Mouse (Mus musculus) CD8-positive naive resting alpha-beta T cell, adult 57 days (primary cell): ENCODE data around the gene Abi1. TPM values are rescaled to one million over a fixed set of nuclear protein-coding genes. Genes with fewer than 3 reads are reported as not detected.

Experiments
- total RNA-seq: library from RNA; stranded (reverse); gene quantifications from one replicate; pipeline ENCODE4 v1.2.4, GENCODE M21; 2023

The Abi1 gene
- 168 TPM for total RNA-seq

DNA sequence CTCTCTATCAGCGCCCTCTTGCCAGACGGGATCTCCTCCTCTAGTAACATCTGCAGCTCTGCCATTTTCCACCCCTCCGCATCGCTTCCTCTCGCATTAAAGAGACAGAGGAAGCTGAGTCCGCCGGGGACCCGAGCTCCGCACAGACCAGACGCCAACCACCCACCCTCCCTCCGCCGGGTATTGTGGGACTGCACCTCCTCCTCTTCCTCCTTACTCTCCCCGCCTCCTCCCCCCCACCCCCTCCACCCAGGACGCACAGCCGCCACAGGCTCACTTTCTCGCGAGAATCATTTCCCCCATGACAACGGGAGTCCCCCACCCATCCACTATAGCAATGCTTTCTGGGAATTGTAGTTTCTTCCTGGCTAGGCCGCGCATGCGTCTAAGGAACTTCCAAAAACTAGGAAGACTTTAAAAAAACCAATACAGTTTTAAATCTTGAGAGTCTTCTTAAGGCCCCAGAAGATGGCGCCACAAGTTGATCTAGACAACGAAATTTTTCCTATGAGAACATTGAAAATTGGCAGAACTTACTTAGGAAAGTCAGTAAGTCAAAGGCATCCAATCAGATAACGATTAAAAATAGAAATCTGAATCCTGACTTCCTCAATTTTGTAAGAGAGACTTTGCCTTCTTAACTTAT, at the start of gene Abi1:
Abi1 (minus strand) TSS at position 241 of the 646 bp plus-strand sequence.

DNA sequence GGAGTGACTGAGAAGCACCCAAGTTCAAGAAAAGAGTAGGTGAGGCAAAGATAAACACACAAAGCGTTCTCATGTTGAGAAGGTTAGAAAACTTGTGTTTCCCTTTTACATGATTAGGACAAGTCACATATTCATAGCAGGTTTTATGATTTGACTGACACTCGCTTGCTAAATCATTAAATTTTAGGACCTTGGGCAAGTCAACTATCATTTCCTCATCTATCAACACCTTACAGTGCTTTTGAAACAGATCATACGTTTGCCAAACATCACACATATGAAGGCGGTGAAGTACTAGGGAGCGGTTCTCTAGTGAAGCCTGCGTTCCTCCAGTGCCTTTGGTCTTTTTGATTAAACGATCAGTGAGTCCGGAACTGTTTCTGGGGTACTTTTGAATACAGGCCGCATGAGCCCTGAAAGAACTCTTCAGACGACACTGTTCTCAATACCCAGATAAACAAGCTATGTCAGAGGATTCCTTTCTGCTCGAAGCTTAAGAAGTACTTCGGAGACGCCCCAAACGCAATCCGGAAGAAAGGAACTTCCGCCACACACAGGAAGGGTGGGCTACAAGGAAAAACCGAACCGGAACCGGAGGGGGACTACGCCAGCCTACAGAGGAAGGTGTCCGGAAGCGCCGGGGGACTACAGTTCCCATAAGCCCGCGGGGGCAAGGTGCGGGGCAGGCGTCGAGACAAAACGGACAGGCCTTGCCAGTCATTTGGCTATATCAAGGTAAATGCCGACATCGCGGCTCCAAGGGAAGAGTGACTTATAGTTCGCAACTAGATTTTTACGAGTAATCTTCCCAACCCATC, 27.7 kb upstream of the Abi1 start, which contains the start of gene Acbd5:
Acbd5 (plus strand) TSS at position 616 of the 818 bp plus-strand sequence.

DNA sequence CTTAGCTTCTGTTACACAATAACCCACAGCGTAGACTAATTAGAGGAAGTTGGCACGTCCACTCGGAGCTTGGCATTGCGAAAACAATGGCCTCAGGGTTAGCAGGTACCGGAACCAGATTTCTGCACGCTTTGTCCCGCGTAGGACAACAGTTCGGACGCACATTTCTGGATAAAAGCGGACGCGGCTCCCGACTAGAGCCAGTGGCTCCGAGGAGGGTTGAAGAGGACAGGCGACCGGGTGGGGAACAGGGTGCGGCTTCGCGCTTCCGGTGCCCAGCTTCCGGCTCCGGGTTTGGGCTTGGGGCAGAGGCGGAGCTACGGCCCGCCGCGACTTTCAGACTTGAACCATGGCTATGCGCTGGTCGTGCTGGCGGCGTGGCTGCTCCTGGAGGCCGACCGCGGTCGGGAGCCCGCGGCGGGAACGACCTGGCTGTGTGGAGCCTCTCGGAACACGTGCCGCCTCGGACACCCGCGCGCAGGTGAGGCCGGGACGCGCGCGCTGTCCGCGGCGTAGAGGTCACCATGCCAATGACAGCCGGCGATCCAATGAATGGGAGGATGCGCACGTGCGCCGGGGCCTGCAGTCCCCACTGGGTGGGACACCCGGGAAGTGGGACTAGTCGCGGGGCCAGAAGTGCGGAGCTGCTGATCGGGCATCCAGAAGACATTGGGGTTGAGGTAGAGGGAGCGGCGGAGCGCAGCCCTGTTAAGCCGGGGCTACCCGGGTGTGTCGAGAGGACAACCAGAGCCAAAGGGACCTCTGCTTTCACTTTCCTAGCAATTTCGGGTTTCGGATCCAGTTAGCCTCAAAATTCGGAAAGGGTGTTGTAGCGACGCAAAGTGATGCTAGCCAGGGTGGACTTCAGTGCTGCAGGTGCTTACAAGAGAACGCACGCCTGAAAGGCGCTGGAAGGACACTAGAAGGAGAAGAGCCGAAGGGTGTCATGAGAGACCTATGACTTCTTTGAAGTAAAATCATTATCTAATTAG, 144.5 kb downstream of the Abi1 start, which contains the start of gene Pdss1:
Pdss1 (plus strand) TSS at position 241 of the 992 bp plus-strand sequence.

Other genes starting within 250 kb of the Abi1 start
- gene Pdss1, start 144.7 kb downstream of the Abi1 start, total RNA-seq = 17.7 TPM
- gene Acbd5, start 27.9 kb upstream of the Abi1 start, total RNA-seq = 44.1 TPM
- gene Mastl, start 115.8 kb upstream of the Abi1 start, total RNA-seq = 0.37 TPM
- 144 TPM for gene Yme1l1, start 116.1 kb upstream of the Abi1 start, total RNA-seq
- 0.28 TPM for gene 4931423N10Rik, start 167.2 kb upstream of the Abi1 start, total RNA-seq